Mouse (Mus musculus) lung, postnatal 4 days (tissue): ENCODE measurements at regions not wholly inside any gene's neighbourhood (a gene's known extent, or its start where the extent isn't known, plus 50 kb on each side); places are given as distances from the start of the nearest gene placed in this dataset.

Experiments
- DNase-seq, 2 experiments: peaks; one replicate each; pipeline ENCODE4 v3.0.0; 2021

DNA sequence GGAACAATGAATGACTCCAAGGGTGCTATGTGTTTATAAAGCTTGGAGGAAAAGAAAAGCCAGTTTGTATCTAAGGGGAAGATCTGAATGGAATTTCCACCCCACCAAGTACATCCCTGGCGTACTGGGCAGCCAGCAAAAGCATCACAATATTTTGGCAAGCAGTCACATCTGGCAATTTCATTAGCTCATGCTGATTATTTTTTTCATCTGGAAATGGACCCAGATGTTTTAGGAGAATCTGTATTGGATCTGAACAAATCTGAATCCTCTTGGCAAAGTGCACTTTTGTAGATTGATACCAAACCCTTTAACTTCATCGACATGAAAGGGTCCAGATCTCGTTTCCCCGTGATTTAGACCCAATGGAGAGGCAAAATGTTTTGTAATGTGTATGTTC, 207.1 kb downstream of the Epha4 start:
- DNase-seq = no peak

DNA sequence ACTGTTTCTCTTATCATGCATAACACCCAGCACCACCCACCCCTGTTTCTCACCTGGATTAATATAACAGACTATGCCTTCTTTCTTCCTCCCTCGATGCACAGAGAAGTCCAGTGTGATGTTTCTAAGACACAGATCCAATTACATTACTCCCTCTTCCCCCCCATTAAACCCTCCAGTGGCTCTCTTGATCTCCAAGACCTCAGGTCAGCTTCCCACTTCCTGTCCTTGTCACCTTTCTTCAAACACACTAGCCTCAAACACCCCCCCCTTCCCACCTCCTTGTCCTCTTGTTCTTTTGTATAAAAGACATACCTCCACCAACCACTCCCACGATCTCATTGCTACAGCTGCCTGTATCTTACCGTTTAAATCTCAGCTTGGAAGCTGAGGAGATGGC, 201.8 kb downstream of the Epha4 start:
- DNase-seq = no peak

DNA sequence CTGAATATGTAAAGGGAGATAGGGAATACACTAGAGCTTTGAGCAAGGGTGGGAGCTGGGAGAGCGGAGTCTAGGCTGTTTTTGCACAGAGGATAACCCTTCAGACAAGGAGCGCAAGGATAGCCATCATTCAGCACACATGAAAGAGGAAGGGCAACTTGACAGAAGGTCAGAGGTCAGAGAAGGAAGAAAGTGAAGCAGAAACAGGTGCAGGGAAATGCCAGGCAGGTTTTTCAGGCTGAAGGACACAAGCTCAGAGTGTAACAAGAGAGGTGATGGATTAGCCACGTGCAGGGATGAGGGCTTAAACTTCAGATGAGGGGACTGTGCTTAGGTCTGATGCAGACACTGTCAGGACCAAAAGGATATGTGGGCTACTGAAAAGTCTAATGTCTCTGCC, 199.5 kb downstream of the Epha4 start:
- DNase-seq = no peak

DNA sequence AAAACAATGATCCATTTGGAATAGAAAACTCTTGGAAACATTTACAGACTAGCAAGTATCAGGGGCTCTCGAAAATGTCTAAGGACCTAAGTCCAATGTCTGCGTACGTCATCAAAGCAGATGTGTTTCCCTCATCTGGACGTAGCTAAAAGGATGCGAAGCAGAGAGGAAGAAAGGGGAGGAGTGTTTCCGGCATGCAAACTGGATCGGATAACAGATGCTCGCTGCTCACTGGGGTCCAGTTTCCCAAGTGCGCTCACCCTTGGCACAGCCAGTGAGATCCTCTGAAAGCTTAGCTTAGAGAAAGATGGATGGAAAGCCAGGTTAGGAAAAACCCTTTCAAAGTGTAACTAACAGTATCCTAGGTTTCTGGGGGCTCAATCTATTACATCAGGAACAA, 198.7 kb downstream of the Epha4 start:
- no peak for DNase-seq
